ENCODE assay signal across 22 mouse cellular contexts in the genomic region with DNA sequence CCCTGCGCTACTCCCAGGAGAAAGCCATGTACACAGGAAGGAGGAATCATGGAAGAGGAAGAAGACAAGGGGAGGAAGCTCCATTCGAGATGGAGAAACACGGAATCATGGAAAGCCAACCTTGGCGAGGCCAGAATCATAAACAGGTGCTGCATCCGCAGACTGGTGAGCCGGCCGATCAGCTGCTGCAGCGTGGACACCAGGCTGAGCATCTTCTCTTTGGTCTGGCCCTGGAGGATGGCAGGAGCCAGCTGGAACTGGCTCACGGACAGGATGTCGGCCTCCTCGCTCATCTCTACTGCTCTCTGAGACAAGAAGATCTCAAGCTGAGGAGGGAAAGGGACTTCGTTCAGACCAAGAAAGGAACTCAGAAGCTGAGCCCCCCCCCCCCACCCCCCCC. TPM values are rescaled to one million over a fixed set of nuclear protein-coding genes. Genes with fewer than 3 reads are reported as not detected.
DNase-seq lines count a peak whose midpoint lies in the region; ATAC-seq and TF ChIP-seq lines count a peak whose summit lies in the region.
"Had no signal": no experiment of that assay in that cellular context is flagged by ENCODE, and none has a peak within 500 bp of the region (broad histone marks: within the 10 kb centered on the region; RNA-seq: fewer than 3 reads in every experiment).

No protein-coding gene starts in this region.

- peaks cover 10% of the 10 kb centered on the region; the same call in 1 of the 2 replicates for H3K36me3 ChIP-seq in midbrain, embryonic 11.5 days (ENCODE audit: control insufficient read depth, insufficient read depth, low read length)
- H3K36me3 ChIP-seq in midbrain, postnatal 0 days (ENCODE audit: insufficient read depth, low read length), result peaks cover 12% of the 10 kb centered on the region
- 0 out of 2 replicates have a peak, but pooled peaks cover 3% of the 10 kb centered on the region for H3K36me3 ChIP-seq in hindbrain, embryonic 11.5 days (ENCODE audit: control insufficient read depth, insufficient read depth, low read length)
- H3K36me3 ChIP-seq in hindbrain, embryonic 15.5 days, result peaks cover 12% of the 10 kb centered on the region; the same call in 1 of the 2 replicates

- 90% methylated on average over 12 of the region's 12 CpGs for WGBS in midbrain, embryonic 11.5 days
- WGBS in midbrain, postnatal 0 days, result 94% methylated on average over 12 of the region's 12 CpGs
- WGBS in hindbrain, embryonic 11.5 days, result 87% methylated on average over 12 of the region's 12 CpGs
- WGBS in hindbrain, embryonic 15.5 days, result 89% methylated on average over 12 of the region's 12 CpGs

- DNase-seq in cerebellum, postnatal 25 days, result peak; percentile 44 to 48
- DNase-seq in midbrain, embryonic 11.5 days (ENCODE audit: low spot score, missing footprints), result no peak
- DNase-seq in midbrain, postnatal 0 days (ENCODE audit: low spot score), result no peak
- DNase-seq in hindbrain, embryonic 11.5 days (ENCODE audit: low spot score), result no peak
- DNase-seq: adrenal gland, postnatal 25 days; heart, postnatal 4 days; kidney, adult 9 months; kidney, postnatal 14 days; lung, postnatal 4 days; right cerebral cortex, postnatal 14 days had no signal

- H3K27me3 ChIP-seq in midbrain, embryonic 11.5 days (ENCODE audit: control insufficient read depth, insufficient read depth, low read length), result no peaks in the 10 kb centered on the region
- no peaks in the 10 kb centered on the region for H3K27me3 ChIP-seq in midbrain, postnatal 0 days (ENCODE audit: insufficient read depth, low read length)
- no peaks in the 10 kb centered on the region for H3K27me3 ChIP-seq in hindbrain, embryonic 11.5 days (ENCODE audit: control insufficient read depth, insufficient read depth, low read length)
- no peaks in the 10 kb centered on the region for H3K27me3 ChIP-seq in hindbrain, embryonic 15.5 days

- no peak overlapping the region for H3K4me2 ChIP-seq in midbrain, embryonic 11.5 days
- H3K4me2 ChIP-seq in midbrain, postnatal 0 days (ENCODE audit: low read depth, low read length, poor library complexity, severe bottlenecking), result no peak overlapping the region
- H3K4me2 ChIP-seq in hindbrain, embryonic 11.5 days (replicated peaks; ENCODE audit: low read depth, low read length), result no peak overlapping the region
- H3K4me2 ChIP-seq in hindbrain, embryonic 15.5 days, result no peak overlapping the region

- peak overlapping the region; percentile 75; the same call in 1 of the 2 replicates for H3K27ac ChIP-seq in midbrain, embryonic 11.5 days (ENCODE audit: low read depth, low read length)
- no peak overlapping the region for H3K27ac ChIP-seq in midbrain, postnatal 0 days (ENCODE audit: low read depth, low read length)
- peak overlapping the region; percentile 95 for H3K27ac ChIP-seq in hindbrain, embryonic 11.5 days (ENCODE audit: low read depth, low read length)
- peak overlapping the region; percentile 70 for H3K27ac ChIP-seq in hindbrain, embryonic 15.5 days (replicated peaks)

- H3K9me3 ChIP-seq in midbrain, embryonic 11.5 days (ENCODE audit: control insufficient read depth, low read length), result no peaks in the 10 kb centered on the region
- H3K9me3 ChIP-seq in midbrain, postnatal 0 days (ENCODE audit: low read length), result no peaks in the 10 kb centered on the region
- no peaks in the 10 kb centered on the region for H3K9me3 ChIP-seq in hindbrain, embryonic 11.5 days (ENCODE audit: control insufficient read depth, low read length)
- H3K9me3 ChIP-seq in hindbrain, embryonic 15.5 days, result no peaks in the 10 kb centered on the region
- H3K9me3 ChIP-seq: heart, embryonic 10.5 days had no signal

- TF ChIP-seq CTCF in midbrain, postnatal 0 days (IDR thresholded peaks at IDR 0.05), result no peak

- H3K4me3 ChIP-seq in midbrain, embryonic 11.5 days (ENCODE audit: low read depth, low read length), result no peak overlapping the region
- H3K4me3 ChIP-seq in midbrain, postnatal 0 days (ENCODE audit: low read depth, low read length), result no peak overlapping the region
- H3K4me3 ChIP-seq in hindbrain, embryonic 11.5 days (ENCODE audit: low read depth, low read length), result no peak overlapping the region
- H3K4me3 ChIP-seq in hindbrain, embryonic 15.5 days, result no peak overlapping the region
- H3K4me3 ChIP-seq: heart, embryonic 10.5 days; myocyte had no signal

- peaks cover 44% of the 10 kb centered on the region for H3K4me1 ChIP-seq in midbrain, embryonic 11.5 days (ENCODE audit: control insufficient read depth, insufficient read depth, low read length)
- H3K4me1 ChIP-seq in midbrain, postnatal 0 days (ENCODE audit: insufficient read depth, low read length), result no peaks in the 10 kb centered on the region
- peaks cover 38% of the 10 kb centered on the region for H3K4me1 ChIP-seq in hindbrain, embryonic 11.5 days (replicated peaks; ENCODE audit: control insufficient read depth, insufficient read depth, low read length)
- peaks cover 38% of the 10 kb centered on the region for H3K4me1 ChIP-seq in hindbrain, embryonic 15.5 days (replicated peaks)

- ATAC-seq in cerebellum, adult (ENCODE audit: insufficient number of reproducible peaks, low FRiP score, low TSS enrichment), result no peak
- no peak for ATAC-seq in midbrain, embryonic 11.5 days (ENCODE audit: low FRiP score)
- no peak for ATAC-seq in midbrain, postnatal 0 days (ENCODE audit: low FRiP score)
- no peak for ATAC-seq in hindbrain, embryonic 11.5 days (ENCODE audit: low FRiP score)
- ATAC-seq in hindbrain, embryonic 15.5 days (ENCODE audit: low FRiP score, low read depth), result no peak
- ATAC-seq in inflammation-experienced regulatory T-cells, adult 6 months, result no peak
- ATAC-seq: intestine, embryonic 16.5 days had no signal

- peak overlapping the region; percentile 15; the same call in 1 of the 2 replicates for H3K9ac ChIP-seq in midbrain, embryonic 11.5 days (ENCODE audit: low read length)
- H3K9ac ChIP-seq in midbrain, postnatal 0 days (replicated peaks; ENCODE audit: low read length, poor library complexity, severe bottlenecking), result no peak overlapping the region
- H3K9ac ChIP-seq in hindbrain, embryonic 11.5 days (ENCODE audit: low read depth, low read length), result peak overlapping the region; percentile 16; the same call in 1 of the 2 replicates
- no peak overlapping the region for H3K9ac ChIP-seq in hindbrain, embryonic 15.5 days

RNA-seq across cellular contexts. Expression of a gene that starts 7.7 kb away (rescaled TPM):
- 91.4 and 92.8 TPM in 2 replicates for polyA plus RNA-seq in midbrain, embryonic 11.5 days (2014; fragmentation: Nextera tagmentation; extraction: Ambion mirVana)
- total RNA-seq in midbrain, postnatal 0 days (2014; rRNA removed), result 43.6 and 48.3 TPM in 2 replicates
- polyA plus RNA-seq in midbrain, postnatal 0 days (2015; fragmentation: Nextera tagmentation; extraction: Ambion mirVana), result 83.9 and 85.1 TPM in 2 replicates
- 95.5 and 98.2 TPM in 2 replicates for polyA plus RNA-seq in hindbrain, embryonic 11.5 days (2014; fragmentation: Nextera tagmentation; extraction: Ambion mirVana)
- 81.6 and 82.8 TPM in 2 replicates for polyA plus RNA-seq in hindbrain, embryonic 15.5 days (2015; fragmentation: Nextera tagmentation; extraction: Ambion mirVana)
- polyA plus RNA-seq in inflammation-experienced regulatory T-cells, adult 6 months (2017; shearing (Covaris generic)), result 100 to 1,000 TPM in 1 of 3 experiments, 10 to 100 TPM in 2; 93.2 to 124 (median 96.9) TPM

RNA-seq across cellular contexts. Expression of a gene that starts 19.3 kb away (rescaled TPM):
- 0.12 and 0.19 TPM in 2 replicates for polyA plus RNA-seq in midbrain, embryonic 11.5 days (2014; fragmentation: Nextera tagmentation; extraction: Ambion mirVana)
- total RNA-seq in midbrain, postnatal 0 days (2014; rRNA removed), result 0.27 TPM in 1 of 2 replicates, not detected in the other
- 0.51 and 0.56 TPM in 2 replicates for polyA plus RNA-seq in midbrain, postnatal 0 days (2015; fragmentation: Nextera tagmentation; extraction: Ambion mirVana)
- 0.82 and 1.1 TPM in 2 replicates for polyA plus RNA-seq in hindbrain, embryonic 11.5 days (2014; fragmentation: Nextera tagmentation; extraction: Ambion mirVana)
- 0.35 and 0.41 TPM in 2 replicates for polyA plus RNA-seq in hindbrain, embryonic 15.5 days (2015; fragmentation: Nextera tagmentation; extraction: Ambion mirVana)
- under 1 TPM; 0.21 to 0.62 (median 0.40) TPM for polyA plus RNA-seq in inflammation-experienced regulatory T-cells, adult 6 months (2017; shearing (Covaris generic))
- total RNA-seq: common myeloid progenitor, adult 5-6 weeks; gastrocnemius, adult 18-20 months; layer of hippocampus, adult 18-20 months; layer of hippocampus, postnatal 14 days; left cerebral cortex, postnatal 10 days; megakaryocyte-erythroid progenitor cell, adult 5-6 weeks had no signal

RNA-seq across cellular contexts. Expression of a gene that starts 35.2 kb away (rescaled TPM):
- polyA plus RNA-seq in midbrain, embryonic 11.5 days (2014; fragmentation: Nextera tagmentation; extraction: Ambion mirVana), result 23.1 and 24.4 TPM in 2 replicates
- 26.9 and 28.6 TPM in 2 replicates for total RNA-seq in midbrain, postnatal 0 days (2014; rRNA removed)
- 36.8 and 37.4 TPM in 2 replicates for polyA plus RNA-seq in midbrain, postnatal 0 days (2015; fragmentation: Nextera tagmentation; extraction: Ambion mirVana)
- 26.0 and 29.5 TPM in 2 replicates for polyA plus RNA-seq in hindbrain, embryonic 11.5 days (2014; fragmentation: Nextera tagmentation; extraction: Ambion mirVana)
- polyA plus RNA-seq in hindbrain, embryonic 15.5 days (2015; fragmentation: Nextera tagmentation; extraction: Ambion mirVana), result 30.4 and 32.5 TPM in 2 replicates
- 10 to 100 TPM; 19.0 to 35.1 (median 30.7) TPM for polyA plus RNA-seq in inflammation-experienced regulatory T-cells, adult 6 months (2017; shearing (Covaris generic))

RNA-seq across cellular contexts. Expression of a gene that starts 58.9 kb away (rescaled TPM):
- 47.5 and 51.1 TPM in 2 replicates for polyA plus RNA-seq in midbrain, embryonic 11.5 days (2014; fragmentation: Nextera tagmentation; extraction: Ambion mirVana)
- total RNA-seq in midbrain, postnatal 0 days (2014; rRNA removed), result 12.7 and 12.9 TPM in 2 replicates
- 16.7 and 20.3 TPM in 2 replicates for polyA plus RNA-seq in midbrain, postnatal 0 days (2015; fragmentation: Nextera tagmentation; extraction: Ambion mirVana)
- polyA plus RNA-seq in hindbrain, embryonic 11.5 days (2014; fragmentation: Nextera tagmentation; extraction: Ambion mirVana), result 49.6 and 62.8 TPM in 2 replicates
- polyA plus RNA-seq in hindbrain, embryonic 15.5 days (2015; fragmentation: Nextera tagmentation; extraction: Ambion mirVana), result 21.9 and 25.9 TPM in 2 replicates
- not detected for polyA plus RNA-seq in inflammation-experienced regulatory T-cells, adult 6 months (2017; shearing (Covaris generic))

Comparison
In these comparisons a context has a peak if more than half of its experiments do, and no peak if none do; other contexts are left out.
1. H3K9ac ChIP-seq: peak in midbrain, embryonic 11.5 days (single experiment) and hindbrain, embryonic 11.5 days (single experiment); none in midbrain, postnatal 0 days (single experiment) and hindbrain, embryonic 15.5 days (single experiment).
2. DNase-seq: peak in cerebellum, postnatal 25 days (2 of 2); none in midbrain, embryonic 11.5 days (single experiment), midbrain, postnatal 0 days (single experiment) and hindbrain, embryonic 11.5 days (single experiment).